Mouse (Mus musculus): ENCODE data around the gene Lztr1. TPM values are rescaled to one million over a fixed set of nuclear protein-coding genes. Genes with fewer than 3 reads are reported as not detected.

Lztr1 gene
- polyA plus RNA-seq (2014; fragmentation: Nextera tagmentation; extraction: Ambion mirVana), result 78.4 and 80.0 TPM in 2 replicates

- WGBS, result 0% methylated on average over 50 of the region's 50 CpGs
Measured at GRCm38 (mm10) chr16:17508546-17509239, at the start of gene Lztr1. Gene Lztr1 (plus strand): TSS chr16:17508688.

GRCm38 (mm10) chr16:17460254-17460653 lies 48.2 kb upstream of the Lztr1 start:
- Histone ChIP-seq H3K4me3 (ENCODE audit: low read depth, low read length) (no peak overlapping the region), H3K27me3 (ENCODE audit: insufficient read depth, low read length) (no peaks in the 10 kb centered on the region), H3K4me2 (no peak overlapping the region), H3K36me3 (ENCODE audit: insufficient read depth) (peaks cover 26% of the 10 kb centered on the region), H3K9ac (no peak overlapping the region), H3K27ac (ENCODE audit: low read depth) (no peak overlapping the region), H3K9me3 (ENCODE audit: low read depth, low read length) (no peaks in the 10 kb centered on the region), H3K4me1 (ENCODE audit: insufficient read depth) (peaks cover 1% of the 10 kb centered on the region; the same call in 1 of the 2 replicates)
- peak; percentile 48 for TF ChIP-seq CTCF (IDR thresholded peaks at IDR 0.05; ENCODE audit: low read depth)
- 95% methylated on average over 4 of the region's 4 CpGs for WGBS
- DNase-seq, result peak; percentile 37
- ATAC-seq (ENCODE audit: insufficient read depth), result no peak

More at GRCm38 (mm10) chr16:17508546-17509239, at the start of gene Lztr1:
- peak; percentile 21; the same call in 1 of the 2 replicates for TF ChIP-seq CTCF (IDR thresholded peaks at IDR 0.05; ENCODE audit: low read depth)
- peaks cover 24% of the 10 kb centered on the region for H3K36me3 ChIP-seq (ENCODE audit: insufficient read depth)
- DNase-seq (peak; percentile 95), ATAC-seq (ENCODE audit: insufficient read depth) (peak; percentile 98)
- peak within 1 kb of the TSS; percentile 85 for H3K27ac ChIP-seq (ENCODE audit: low read depth)
- H3K4me2 ChIP-seq, result peak within 1 kb of the TSS; percentile 83
- H3K9ac ChIP-seq, result peak within 1 kb of the TSS; percentile 88
- peak within 1 kb of the TSS; percentile 74 for H3K4me3 ChIP-seq (ENCODE audit: low read depth, low read length)
- no peaks in the 10 kb centered on the region for H3K9me3 ChIP-seq (ENCODE audit: low read depth, low read length)
- peaks cover 11% of the 10 kb centered on the region; the same call in 1 of the 2 replicates for H3K4me1 ChIP-seq (ENCODE audit: insufficient read depth)
- H3K27me3 ChIP-seq (ENCODE audit: insufficient read depth, low read length), result no peaks in the 10 kb centered on the region

GRCm38 (mm10) chr16:17461596-17461995 lies 46.9 kb upstream of the Lztr1 start:
- no peak overlapping the region for H3K4me3 ChIP-seq (ENCODE audit: low read depth, low read length)
- no peak overlapping the region for H3K4me2 ChIP-seq
- TF ChIP-seq CTCF (IDR thresholded peaks at IDR 0.05; ENCODE audit: low read depth), result no peak
- peaks cover 21% of the 10 kb centered on the region; the same call in 1 of the 2 replicates for H3K36me3 ChIP-seq (ENCODE audit: insufficient read depth)
- H3K9me3 ChIP-seq (ENCODE audit: low read depth, low read length), result no peaks in the 10 kb centered on the region
- H3K27ac ChIP-seq (ENCODE audit: low read depth), result no peak overlapping the region
- H3K27me3 ChIP-seq (ENCODE audit: insufficient read depth, low read length), result no peaks in the 10 kb centered on the region
- H3K9ac ChIP-seq, result no peak overlapping the region
- no peaks in the 10 kb centered on the region for H3K4me1 ChIP-seq (ENCODE audit: insufficient read depth)
- WGBS, result 79% methylated on average over 1 of the region's 1 CpGs
- no peak for DNase-seq
- no peak for ATAC-seq (ENCODE audit: insufficient read depth)

- ATAC-seq (ENCODE audit: insufficient read depth) (no peak), DNase-seq (no peak)
- no peak for TF ChIP-seq CTCF (IDR thresholded peaks at IDR 0.05; ENCODE audit: low read depth)
- no peak overlapping the region for H3K4me2 ChIP-seq
- no peak overlapping the region for H3K27ac ChIP-seq (ENCODE audit: low read depth)
- no peak overlapping the region for H3K4me3 ChIP-seq (ENCODE audit: low read depth, low read length)
- H3K27me3 ChIP-seq (ENCODE audit: insufficient read depth, low read length), result no peaks in the 10 kb centered on the region
- H3K9ac ChIP-seq, result no peak overlapping the region
- WGBS, result 94% methylated on average over 2 of the region's 2 CpGs
- peaks cover 15% of the 10 kb centered on the region; the same call in 1 of the 2 replicates for H3K36me3 ChIP-seq (ENCODE audit: insufficient read depth)
- H3K9me3 ChIP-seq (ENCODE audit: low read depth, low read length), result no peaks in the 10 kb centered on the region
- H3K4me1 ChIP-seq (ENCODE audit: insufficient read depth), result no peaks in the 10 kb centered on the region
Measured at GRCm38 (mm10) chr16:17463184-17463583, 45.3 kb upstream of the Lztr1 start.

GRCm38 (mm10) chr16:17466875-17467663 lies 41.4 kb upstream of the Lztr1 start:
- no peaks in the 10 kb centered on the region for H3K9me3 ChIP-seq (ENCODE audit: low read depth, low read length)
- H3K4me1 ChIP-seq (ENCODE audit: insufficient read depth), result no peaks in the 10 kb centered on the region
- ATAC-seq (ENCODE audit: insufficient read depth), result no peak
- no peak overlapping the region for H3K4me3 ChIP-seq (ENCODE audit: low read depth, low read length)
- no peaks in the 10 kb centered on the region for H3K27me3 ChIP-seq (ENCODE audit: insufficient read depth, low read length)
- H3K36me3 ChIP-seq (ENCODE audit: insufficient read depth), result peaks cover 37% of the 10 kb centered on the region
- H3K9ac ChIP-seq, result no peak overlapping the region
- 76% methylated on average over 4 of the region's 4 CpGs for WGBS
- DNase-seq, result no peak
- TF ChIP-seq CTCF (IDR thresholded peaks at IDR 0.05; ENCODE audit: low read depth), result no peak
- no peak overlapping the region for H3K27ac ChIP-seq (ENCODE audit: low read depth)
- no peak overlapping the region for H3K4me2 ChIP-seq

- H3K9ac ChIP-seq, result no peak overlapping the region
- no peak overlapping the region for H3K4me3 ChIP-seq (ENCODE audit: low read depth, low read length)
- no peak overlapping the region for H3K4me2 ChIP-seq
- no peaks in the 10 kb centered on the region for H3K9me3 ChIP-seq (ENCODE audit: low read depth, low read length)
- ATAC-seq (ENCODE audit: insufficient read depth), result no peak
- TF ChIP-seq CTCF (IDR thresholded peaks at IDR 0.05; ENCODE audit: low read depth), result no peak
- H3K4me1 ChIP-seq (ENCODE audit: insufficient read depth), result no peaks in the 10 kb centered on the region
- no peak overlapping the region for H3K27ac ChIP-seq (ENCODE audit: low read depth)
- 79% methylated on average over 6 of the region's 6 CpGs for WGBS
- peaks cover 61% of the 10 kb centered on the region for H3K36me3 ChIP-seq (ENCODE audit: insufficient read depth)
- DNase-seq, result no peak
- no peaks in the 10 kb centered on the region for H3K27me3 ChIP-seq (ENCODE audit: insufficient read depth, low read length)
Measured at GRCm38 (mm10) chr16:17472498-17472897, 36.0 kb upstream of the Lztr1 start.

GRCm38 (mm10) chr16:17474091-17474490 lies 34.4 kb upstream of the Lztr1 start:
- TF ChIP-seq CTCF (IDR thresholded peaks at IDR 0.05; ENCODE audit: low read depth), result peak; percentile 68
- DNase-seq, result peak; percentile 55
- H3K36me3 ChIP-seq (ENCODE audit: insufficient read depth), result peaks cover 61% of the 10 kb centered on the region

More at GRCm38 (mm10) chr16:17474091-17474490, 34.4 kb upstream of the Lztr1 start:
- ATAC-seq (ENCODE audit: insufficient read depth), result no peak
- no peak overlapping the region for H3K4me3 ChIP-seq (ENCODE audit: low read depth, low read length)
- H3K27ac ChIP-seq (ENCODE audit: low read depth), result no peak overlapping the region
- H3K27me3 ChIP-seq (ENCODE audit: insufficient read depth, low read length), result no peaks in the 10 kb centered on the region
- H3K9ac ChIP-seq, result no peak overlapping the region
- no peaks in the 10 kb centered on the region for H3K4me1 ChIP-seq (ENCODE audit: insufficient read depth)
- H3K9me3 ChIP-seq (ENCODE audit: low read depth, low read length), result no peaks in the 10 kb centered on the region
- no peak overlapping the region for H3K4me2 ChIP-seq
